Mouse (Mus musculus) midbrain, postnatal 0 days (tissue): ENCODE data around the gene Slc25a30. TPM values are rescaled to one million over a fixed set of nuclear protein-coding genes. Genes with fewer than 3 reads are reported as not detected.
A peak's percentile ranks its signal among the peaks of the same experiment; 100 is the strongest.

Experiments
- ATAC-seq: fragments of 200-750 bp; cut with Nextera tagmentation; 2 replicates; pipeline ENCODE4 v1.8.0; 2017; ENCODE audit warnings: moderate number of reproducible peaks, mild to moderate bottlenecking, moderate TSS enrichment, moderate library complexity; ENCODE audit not compliant: low FRiP score
- DNase-seq: peaks from one replicate; pipeline ENCODE4 v3.0.0-alpha.2; 2015; ENCODE audit warnings: low spot score
- H3K27ac ChIP-seq: fragments of 300-500 bp; sonication (generic); 2 replicates; pipeline ENCODE4 v1.5.1; 2014; ENCODE audit warnings: low read depth, mild to moderate bottlenecking, low read length, mixed read lengths
- H3K27me3 ChIP-seq: fragments of 300-500 bp; sonication (generic); 2 replicates; pipeline ENCODE4 v1.6.1; 2014; ENCODE audit warnings: low read length, control low read depth, mixed read lengths; ENCODE audit not compliant: insufficient read depth
- H3K36me3 ChIP-seq: fragments of 300-500 bp; sonication (generic); 2 replicates; pipeline ENCODE4 v1.6.1; 2014; ENCODE audit warnings: low read length, control low read depth, mixed read lengths; ENCODE audit not compliant: insufficient read depth
- H3K4me1 ChIP-seq: fragments of 300-500 bp; sonication (generic); 2 replicates; pipeline ENCODE4 v1.6.1; 2014; ENCODE audit warnings: mild to moderate bottlenecking, control low read depth, antibody characterized with exemption, low read length, mixed read lengths; ENCODE audit not compliant: insufficient read depth
- H3K4me2 ChIP-seq: fragments of 300-500 bp; sonication (generic); 2 replicates; pipeline ENCODE4 v1.6.1; 2014; ENCODE audit warnings: low read depth, mild to moderate bottlenecking, low read length, mixed read lengths; ENCODE audit not compliant: poor library complexity, severe bottlenecking
- H3K4me3 ChIP-seq: fragments of 300-500 bp; sonication (generic); 2 replicates; pipeline ENCODE4 v1.5.1; 2014; ENCODE audit warnings: low read depth, mild to moderate bottlenecking, low read length, moderate library complexity
- H3K9ac ChIP-seq: fragments of 300-500 bp; sonication (generic); replicated peaks from 2 replicates; pipeline ENCODE4 v1.6.1; 2014; ENCODE audit warnings: mild to moderate bottlenecking, low read length, moderate library complexity, mixed read lengths; ENCODE audit not compliant: poor library complexity, severe bottlenecking
- H3K9me3 ChIP-seq: fragments of 300-500 bp; sonication (generic); 2 replicates; pipeline ENCODE4 v1.6.1; 2016; ENCODE audit warnings: low read length, control low read depth
- CTCF ChIP-seq: IDR thresholded peaks from 2 replicates; pipeline ENCODE4 v1.5.1; 2016; ENCODE audit warnings: antibody characterized with exemption, mild to moderate bottlenecking
- WGBS: fragments of 180-500 bp; shearing (Covaris S2); extraction: QIAGEN DNeasy Blood & Tissue Kit; methylation state at CpG from one replicate; pipeline ENCODE4 v1.1.7; 2014; 5-methylcytosine and 5-hydroxymethylcytosine counted together
- polyA plus RNA-seq: library from polyadenylated mRNA; unstranded; fragments of >200 nt; fragmentation: Nextera tagmentation; extraction: Ambion mirVana; gene quantifications from 2 replicates; pipeline ENCODE4 v1.2.1, GENCODE M21; 2015
- total RNA-seq: library from RNA; depleted of rRNA; stranded (reverse); fragments of >200 nt; gene quantifications from 2 replicates; pipeline ENCODE4 v1.2.3, GENCODE M21; 2014

The Slc25a30 gene
- total and polyA plus RNA-seq, 2 experiments from 2014 or later = 6.5 to 9.6 TPM

GRCm38 (mm10) chr14:75732631-75733030, 54.2 kb downstream of the Slc25a30 start:
- H3K9me3 ChIP-seq = no peaks in the 10 kb centered on the region
- H3K4me3 ChIP-seq = no peak overlapping the region
- H3K27me3 ChIP-seq = no peaks in the 10 kb centered on the region
- no peak overlapping the region for H3K9ac ChIP-seq
- H3K4me2 ChIP-seq = no peak overlapping the region
- no peak for ATAC-seq
- H3K36me3 ChIP-seq = peaks cover 48% of the 10 kb centered on the region
- H3K27ac ChIP-seq = no peak overlapping the region
- 88% methylated on average over 7 of the region's 7 CpGs for WGBS
- no peak for TF ChIP-seq CTCF
- DNase-seq = no peak
- no peaks in the 10 kb centered on the region for H3K4me1 ChIP-seq

- Histone ChIP-seq H3K27me3 (no peaks in the 10 kb centered on the region), H3K27ac (no peak overlapping the region), H3K9ac (no peak overlapping the region), H3K9me3 (no peaks in the 10 kb centered on the region), H3K4me2 (no peak overlapping the region), H3K4me1 (no peaks in the 10 kb centered on the region), H3K4me3 (no peak overlapping the region), H3K36me3 (peaks cover 49% of the 10 kb centered on the region)
- no peak for ATAC-seq
- no peak for DNase-seq
- no peak for TF ChIP-seq CTCF
- WGBS = 90% methylated on average over 2 of the region's 2 CpGs
Measured at GRCm38 (mm10) chr14:75731361-75731760, 55.5 kb downstream of the Slc25a30 start.

GRCm38 (mm10) chr14:75728111-75728510, 58.7 kb downstream of the Slc25a30 start:
- H3K36me3 ChIP-seq = peaks cover 46% of the 10 kb centered on the region
- ATAC-seq = no peak
- WGBS = 92% methylated on average over 5 of the region's 5 CpGs

GRCm38 (mm10) chr14:75727046-75727445, 59.8 kb downstream of the Slc25a30 start:
- Histone ChIP-seq H3K4me1 (no peaks in the 10 kb centered on the region), H3K4me3 (no peak overlapping the region), H3K9me3 (no peaks in the 10 kb centered on the region), H3K36me3 (peaks cover 39% of the 10 kb centered on the region), H3K27ac (no peak overlapping the region), H3K4me2 (no peak overlapping the region), H3K27me3 (no peaks in the 10 kb centered on the region), H3K9ac (no peak overlapping the region)
- DNase-seq (peak; percentile 4), ATAC-seq (no peak)
- peak; percentile 51 for TF ChIP-seq CTCF
- WGBS = 71% methylated on average over 4 of the region's 4 CpGs

More at GRCm38 (mm10) chr14:75728111-75728510, 58.7 kb downstream of the Slc25a30 start:
- H3K27me3 ChIP-seq = no peaks in the 10 kb centered on the region
- TF ChIP-seq CTCF = no peak
- H3K9ac ChIP-seq = no peak overlapping the region
- no peak overlapping the region for H3K27ac ChIP-seq
- H3K4me3 ChIP-seq = no peak overlapping the region
- H3K9me3 ChIP-seq = no peaks in the 10 kb centered on the region
- H3K4me1 ChIP-seq = no peaks in the 10 kb centered on the region
- no peak overlapping the region for H3K4me2 ChIP-seq
- no peak for DNase-seq

GRCm38 (mm10) chr14:75722816-75723215, 64.0 kb downstream of the Slc25a30 start:
- H3K4me1 ChIP-seq = no peaks in the 10 kb centered on the region
- H3K9ac ChIP-seq = no peak overlapping the region
- 97% methylated on average over 2 of the region's 2 CpGs for WGBS
- ATAC-seq (no peak), DNase-seq (no peak)
- H3K27ac ChIP-seq = no peak overlapping the region
- TF ChIP-seq CTCF = no peak
- H3K4me2 ChIP-seq = no peak overlapping the region
- no peaks in the 10 kb centered on the region for H3K9me3 ChIP-seq
- no peaks in the 10 kb centered on the region for H3K27me3 ChIP-seq
- H3K36me3 ChIP-seq = peaks cover 35% of the 10 kb centered on the region
- H3K4me3 ChIP-seq = no peak overlapping the region

- no peak overlapping the region for H3K4me3 ChIP-seq
- ATAC-seq = peak; percentile 66; the same call in 1 of the 2 replicates
- H3K36me3 ChIP-seq = peaks cover 33% of the 10 kb centered on the region
- H3K27me3 ChIP-seq = no peaks in the 10 kb centered on the region
- H3K9ac ChIP-seq = no peak overlapping the region
- no peak overlapping the region for H3K27ac ChIP-seq
- peak; percentile 87 for DNase-seq
- peak; percentile 98 for TF ChIP-seq CTCF
- WGBS = 55% methylated on average over 12 of the region's 12 CpGs
- no peak overlapping the region for H3K4me2 ChIP-seq
- H3K9me3 ChIP-seq = no peaks in the 10 kb centered on the region
- H3K4me1 ChIP-seq = no peaks in the 10 kb centered on the region
Measured at GRCm38 (mm10) chr14:75721977-75722563, 64.8 kb downstream of the Slc25a30 start.
